Mouse (Mus musculus) liver, embryonic 14.5 days (tissue): ENCODE results near the gene Fxn. TPM values are rescaled to one million over a fixed set of nuclear protein-coding genes. Genes with fewer than 3 reads are reported as not detected.

ENCODE experiments used
- ATAC-seq: fragments of 200-750 bp; cut with Nextera tagmentation; 2 replicates; pipeline ENCODE4 v1.8.0; 2017; ENCODE audit warnings: moderate number of reproducible peaks, mild to moderate bottlenecking, moderate library complexity; ENCODE audit not compliant: insufficient read depth
- DNase-seq, 3 experiments: peaks; one replicate each; pipeline ENCODE4 v3.0.0-alpha.2; 2012 to 2013; ENCODE audit warnings: low read depth in 3 of 3, low spot score in 3 of 3
- H3K27ac ChIP-seq: fragments of 300-500 bp; sonication (generic); 2 replicates; pipeline ENCODE4 v1.5.1; 2014; ENCODE audit warnings: moderate library complexity, mild to moderate bottlenecking, control low read depth, inconsistent platforms
- H3K27me3 ChIP-seq: fragments of 300-500 bp; sonication (generic); 2 replicates; pipeline ENCODE4 v1.6.1; 2014; ENCODE audit warnings: mild to moderate bottlenecking, low read length, moderate library complexity; ENCODE audit not compliant: control insufficient read depth, insufficient read depth
- H3K36me3 ChIP-seq: fragments of 300-500 bp; sonication (generic); replicated peaks from 2 replicates; pipeline ENCODE4 v1.6.1; 2014; ENCODE audit warnings: low read depth; ENCODE audit not compliant: control insufficient read depth, insufficient read depth
- H3K4me1 ChIP-seq, 2 experiments: fragments of 200-500 bp in 1 of 2; fragments of 300-500 bp in 1 of 2; sonication (generic) in 1 of 2; replicated peaks; 2 replicates each; pipeline ENCODE4 v1.6.1; 2012 to 2014; ENCODE audit warnings: antibody characterized with exemption in 1 of 2, inconsistent platforms in 1 of 2, low read length in 1 of 2; ENCODE audit not compliant: control insufficient read depth in 2 of 2, insufficient read depth in 2 of 2
- H3K4me2 ChIP-seq: fragments of 300-500 bp; sonication (generic); 2 replicates; pipeline ENCODE4 v1.6.1; 2014; ENCODE audit warnings: low read depth, mild to moderate bottlenecking, control low read depth, moderate library complexity
- H3K4me3 ChIP-seq, 2 experiments: fragments of 200-500 bp in 1 of 2; fragments of 300-500 bp in 1 of 2; sonication (generic) in 1 of 2; 2 replicates each; pipeline ENCODE4 v1.5.1; 2012 to 2014; ENCODE audit warnings: low read depth in 2 of 2, low read length in 2 of 2, mild to moderate bottlenecking in 2 of 2, control low read depth in 1 of 2, inconsistent platforms in 1 of 2, moderate library complexity in 1 of 2; ENCODE audit not compliant: insufficient read depth in 1 of 2
- H3K9ac ChIP-seq: fragments of 300-500 bp; sonication (generic); replicated peaks from 2 replicates; pipeline ENCODE4 v1.6.1; 2014; ENCODE audit warnings: mild to moderate bottlenecking, control low read depth, moderate library complexity
- H3K9me3 ChIP-seq: fragments of 300-500 bp; sonication (generic); 2 replicates; pipeline ENCODE4 v1.6.1; 2016; ENCODE audit warnings: low read length, mixed read lengths; ENCODE audit not compliant: control insufficient read depth
- CTCF ChIP-seq: IDR thresholded peaks from 2 replicates; pipeline ENCODE4 v1.5.1; 2016; ENCODE audit warnings: antibody characterized with exemption, low read depth, control low read depth
- EP300 ChIP-seq: IDR thresholded peaks from 2 replicates; pipeline ENCODE4 v1.6.1; 2016; ENCODE audit warnings: antibody characterized with exemption, low read depth
- WGBS: fragments of 180-500 bp; shearing (Covaris S2); extraction: QIAGEN DNeasy Blood & Tissue Kit; methylation state at CpG from one replicate; pipeline ENCODE4 v1.1.7; 2014; ENCODE audit not compliant: insufficient replicate concordance; 5-methylcytosine and 5-hydroxymethylcytosine counted together
- polyA plus RNA-seq, 2 experiments: library from polyadenylated mRNA; depleted of rRNA in 1 of 2; stranded (reverse) in 1 of 2; unstranded in 1 of 2; fragments of >200 nt; fragmentation: Nextera tagmentation in 1 of 2; extraction: Ambion mirVana in 1 of 2; gene quantifications; 2 replicates each; pipeline versions ENCODE4 v1.2.1 to v1.2.3; 2012 to 2014

Gene Fxn
- polyA plus RNA-seq, 2 experiments: 25.3 to 47.4 TPM

DNA sequence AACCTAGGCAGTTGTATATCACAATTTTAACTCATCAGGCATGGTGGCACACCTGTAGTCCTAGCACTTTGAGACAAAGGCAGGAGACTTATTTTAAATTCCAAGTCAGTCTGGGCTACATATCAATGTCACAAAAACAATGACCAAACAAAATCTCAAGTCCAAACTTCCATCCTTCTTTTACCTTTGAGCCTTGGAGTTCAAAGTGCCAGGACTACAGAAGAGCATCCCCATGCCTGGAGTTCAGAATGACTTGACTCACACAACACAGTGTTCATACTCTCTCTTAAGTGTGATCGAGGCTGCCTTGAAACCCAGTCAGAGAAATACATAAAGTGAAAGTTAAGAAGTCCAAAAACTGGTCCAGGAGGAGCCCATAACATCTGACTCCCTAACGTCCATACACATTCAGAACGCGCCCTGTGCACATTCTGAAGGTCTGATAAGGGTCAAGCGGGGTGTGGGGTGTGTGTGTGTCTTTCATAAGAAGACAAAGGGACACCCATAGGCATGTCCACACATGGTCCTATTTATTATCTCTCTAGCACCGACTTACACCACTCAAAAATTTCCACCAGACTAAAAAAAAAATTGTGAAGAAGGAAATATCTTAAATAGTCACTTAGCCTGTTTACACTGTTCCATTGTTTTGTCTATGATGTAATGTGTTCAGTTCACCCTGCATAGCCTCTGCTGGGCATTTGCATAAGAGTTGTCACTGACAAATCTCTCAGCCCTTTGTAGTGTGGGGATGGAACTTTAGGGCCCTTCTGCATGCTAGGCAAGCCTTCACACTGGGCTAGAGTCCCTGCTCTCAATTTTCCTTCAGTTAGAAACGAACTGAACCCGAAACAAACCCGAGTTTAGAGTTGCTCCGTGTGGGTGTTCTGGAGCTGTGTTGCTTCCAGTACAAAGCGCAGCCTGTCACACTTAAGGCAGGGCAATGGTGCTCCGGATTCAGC, 20.7 kb downstream of the Fxn start:
- 68% methylated on average over 12 of the region's 12 CpGs for WGBS
- no peaks in the 10 kb centered on the region for H3K4me1 ChIP-seq
- H3K27me3 ChIP-seq: no peaks in the 10 kb centered on the region

DNA sequence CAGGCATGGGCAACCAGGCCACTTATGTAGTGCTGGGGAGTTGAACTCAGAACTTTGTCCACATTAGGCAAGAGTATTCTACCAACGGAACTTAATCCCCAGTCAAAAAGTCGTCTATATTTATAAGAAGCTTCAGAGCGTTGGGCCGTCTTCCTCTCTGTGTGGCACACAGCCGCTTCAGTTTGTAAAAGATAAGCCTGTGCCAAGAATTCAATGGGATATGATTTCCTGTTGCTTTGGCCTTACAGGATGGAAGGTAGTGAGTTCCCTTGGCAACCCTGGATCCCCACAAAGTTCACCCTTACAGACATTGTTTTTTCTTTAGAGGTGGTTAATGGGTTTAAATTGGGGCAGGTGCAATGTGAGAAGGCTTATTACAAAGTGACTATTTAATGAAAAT, 22.0 kb downstream of the Fxn start:
- Histone ChIP-seq H3K27me3 (no peaks in the 10 kb centered on the region), H3K4me2 (no peak overlapping the region), H3K9ac (no peak overlapping the region), H3K36me3 (peaks cover 8% of the 10 kb centered on the region), H3K9me3 (no peaks in the 10 kb centered on the region), H3K4me1 (no peaks in the 10 kb centered on the region), H3K27ac (no peak overlapping the region), H3K4me3 (no peak overlapping the region)
- ATAC-seq (no peak), DNase-seq (no peak)
- WGBS: 67% methylated on average over 5 of the region's 5 CpGs
- no peak for TF ChIP-seq CTCF
- TF ChIP-seq EP300: no peak

More for the DNA sequence above, 20.7 kb downstream of the Fxn start:
- TF ChIP-seq CTCF (no peak), EP300 (no peak)
- Histone ChIP-seq H3K4me2 (no peak overlapping the region), H3K27ac (no peak overlapping the region), H3K9me3 (no peaks in the 10 kb centered on the region), H3K9ac (no peak overlapping the region), H3K36me3 (peaks cover 8% of the 10 kb centered on the region), H3K4me3 (no peak overlapping the region)
- no peak for ATAC-seq
- no peak for DNase-seq

DNA sequence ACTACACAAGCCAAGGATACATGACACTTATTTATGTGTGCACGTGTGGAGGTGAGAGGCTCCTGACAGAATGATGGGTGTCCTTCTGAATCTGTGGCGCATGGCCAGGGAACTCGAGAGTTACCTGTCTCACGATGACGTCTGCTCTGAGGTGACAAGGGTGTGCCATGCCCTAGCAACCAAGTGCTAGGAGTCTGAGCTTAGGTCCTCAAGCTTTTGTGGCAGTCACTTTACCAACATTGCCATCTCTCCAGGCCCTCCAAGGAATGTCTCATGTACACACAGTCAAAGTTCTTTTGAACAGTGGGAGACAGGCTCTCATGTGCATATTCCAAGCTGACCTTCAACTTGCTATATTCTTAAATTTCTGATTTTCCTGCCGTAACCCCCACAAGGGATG, 22.4 kb downstream of the Fxn start:
- H3K27ac ChIP-seq: no peak overlapping the region
- no peak for ATAC-seq

DNA sequence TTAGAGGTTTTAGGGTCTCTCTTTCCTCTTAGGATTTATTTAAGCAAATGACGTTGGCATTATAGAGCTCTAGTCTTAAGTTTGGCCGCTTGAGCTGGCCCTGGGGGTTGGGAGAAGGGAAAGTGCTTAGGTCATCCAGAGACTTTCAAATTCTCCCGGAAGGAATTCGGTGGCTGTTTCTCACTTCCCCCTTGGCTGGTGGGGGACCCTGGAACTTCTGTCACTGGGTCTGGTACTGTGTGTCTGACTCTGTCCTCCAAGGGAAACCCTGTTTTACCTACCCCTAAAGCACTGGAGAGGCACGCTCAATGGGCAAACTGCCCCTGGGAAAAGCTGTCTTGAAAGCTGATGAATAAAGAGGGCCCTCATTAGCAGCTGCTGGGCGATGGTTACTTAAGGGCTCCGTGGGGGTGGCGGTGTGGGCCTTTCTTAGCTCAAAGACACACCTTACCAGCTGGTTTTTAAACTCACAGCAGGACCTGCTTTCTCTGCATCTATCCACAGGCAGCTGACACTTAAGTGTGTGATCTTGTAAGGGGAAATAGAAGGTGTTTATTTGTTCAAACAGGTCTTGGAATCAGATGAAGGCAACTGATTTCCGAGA, 26.6 kb downstream of the Fxn start:
- ATAC-seq (no peak), DNase-seq (no peak)
- no peak overlapping the region for H3K27ac ChIP-seq
- H3K27me3 ChIP-seq: no peaks in the 10 kb centered on the region
- H3K9ac ChIP-seq: no peak overlapping the region
- H3K4me2 ChIP-seq: no peak overlapping the region
- TF ChIP-seq CTCF (no peak), EP300 (no peak)
- WGBS: 42% methylated on average over 9 of the region's 9 CpGs
- peaks cover 0 to 2% of the 10 kb centered on the region in 2 experiments; a peak in 1 of 4 replicates for H3K4me1 ChIP-seq
- no peak overlapping the region for H3K4me3 ChIP-seq
- no peaks in the 10 kb centered on the region for H3K9me3 ChIP-seq
- no peaks in the 10 kb centered on the region for H3K36me3 ChIP-seq

More for the DNA sequence above, 22.4 kb downstream of the Fxn start:
- no peak for DNase-seq
- Histone ChIP-seq H3K9me3 (no peaks in the 10 kb centered on the region), H3K4me3 (no peak overlapping the region), H3K4me2 (no peak overlapping the region), H3K9ac (no peak overlapping the region), H3K27me3 (no peaks in the 10 kb centered on the region), H3K36me3 (peaks cover 8% of the 10 kb centered on the region), H3K4me1 (no peaks in the 10 kb centered on the region)
- TF ChIP-seq CTCF: no peak
- no peak for TF ChIP-seq EP300
- 83% methylated on average over 6 of the region's 6 CpGs for WGBS

DNA sequence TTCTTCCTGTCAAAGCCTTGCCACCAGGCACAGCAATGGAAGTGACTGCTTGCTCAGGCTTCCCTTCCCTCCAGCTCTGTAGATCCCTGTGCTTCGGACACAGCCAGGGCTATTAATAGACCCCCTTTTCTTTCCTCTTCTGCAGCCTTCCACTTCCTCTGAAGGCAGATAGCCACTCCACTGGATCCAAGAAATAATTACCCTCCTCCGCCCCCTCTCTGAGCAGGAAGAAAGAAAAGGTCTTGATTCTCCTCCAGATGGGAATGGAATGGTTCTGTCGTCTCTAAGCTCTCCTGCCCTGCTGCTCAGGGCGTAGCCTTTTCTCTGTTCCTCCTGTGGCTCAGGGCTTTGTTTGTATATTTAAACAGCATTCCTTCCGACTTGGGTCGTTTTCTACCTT, 28.5 kb downstream of the Fxn start:
- Histone ChIP-seq H3K4me3 (no peak overlapping the region), H3K4me1 (peaks cover 0 to 2% of the 10 kb centered on the region in 2 experiments; a peak in 1 of 4 replicates), H3K27me3 (no peaks in the 10 kb centered on the region), H3K4me2 (no peak overlapping the region), H3K9ac (no peak overlapping the region), H3K9me3 (no peaks in the 10 kb centered on the region), H3K27ac (no peak overlapping the region), H3K36me3 (no peaks in the 10 kb centered on the region)
- 19% methylated on average over 6 of the region's 6 CpGs for WGBS
- no peak for TF ChIP-seq EP300
- TF ChIP-seq CTCF: no peak
- ATAC-seq (no peak), DNase-seq (no peak)
